ENCODE assay signal across 14 mouse cellular contexts in the genomic region with DNA sequence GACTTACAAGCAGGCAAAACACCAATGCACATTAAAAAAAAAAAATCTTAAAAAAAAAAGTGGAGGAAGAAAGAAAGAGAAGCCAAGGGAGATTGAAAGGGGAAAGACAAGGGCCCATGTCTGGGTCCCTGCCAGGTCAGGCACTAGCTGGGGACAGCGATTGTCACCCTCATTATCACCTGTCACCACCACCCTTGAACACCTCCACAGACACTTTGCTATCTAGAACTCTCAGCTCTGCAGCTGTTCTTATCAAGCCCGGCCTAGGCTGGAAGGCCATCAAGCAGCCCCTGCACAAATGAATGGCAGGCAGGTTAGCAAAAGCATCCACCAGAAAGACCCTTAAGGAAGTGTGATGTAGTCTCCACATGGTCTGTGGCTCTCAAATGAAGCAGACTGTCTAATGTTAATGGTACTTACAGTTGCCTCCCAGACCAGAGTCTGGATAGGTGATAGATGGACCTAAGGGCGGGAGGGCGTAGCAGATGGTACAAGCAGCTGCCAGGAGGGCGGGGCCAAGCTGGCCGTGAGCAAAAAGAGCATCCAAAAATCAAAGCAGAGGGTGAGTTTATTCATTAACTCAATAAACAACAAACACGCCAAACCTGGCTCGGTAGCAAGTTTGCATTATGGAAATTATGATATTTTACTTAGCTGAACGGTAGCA.
A peak's percentile ranks its signal among the peaks of the same experiment; 100 is the strongest.
DNase-seq lines count a peak whose midpoint lies in the region; ATAC-seq lines count a peak whose summit lies in the region.
"Had no signal": no experiment of that assay in that cellular context is flagged by ENCODE, and none has a peak within 500 bp of the region (broad histone marks: within the 10 kb centered on the region; RNA-seq: fewer than 3 reads in every experiment).

No protein-coding gene starts in this region.

- peaks cover 19% of the 10 kb centered on the region for H3K27me3 ChIP-seq in midbrain, embryonic 12.5 days
- no peaks in the 10 kb centered on the region for H3K27me3 ChIP-seq in midbrain, embryonic 16.5 days (ENCODE audit: control insufficient read depth, insufficient read depth, low read depth, low read length)
- H3K27me3 ChIP-seq: hindbrain, embryonic 12.5 days; neural tube, embryonic 13.5 days had no signal

- no peaks in the 10 kb centered on the region for H3K36me3 ChIP-seq in midbrain, embryonic 12.5 days
- no peaks in the 10 kb centered on the region for H3K36me3 ChIP-seq in midbrain, embryonic 16.5 days (ENCODE audit: control insufficient read depth, insufficient read depth, low read length)
- H3K36me3 ChIP-seq: hindbrain, embryonic 12.5 days; midbrain, embryonic 10.5 days; neural tube, embryonic 13.5 days had no signal

- no peak overlapping the region for H3K4me2 ChIP-seq in midbrain, embryonic 12.5 days (replicated peaks)
- no peak overlapping the region for H3K4me2 ChIP-seq in midbrain, embryonic 16.5 days (ENCODE audit: low read length)
- H3K4me2 ChIP-seq: hindbrain, embryonic 12.5 days; lung, embryonic 14.5 days; neural tube, embryonic 13.5 days had no signal

- no peak overlapping the region for H3K27ac ChIP-seq in midbrain, embryonic 12.5 days (replicated peaks)
- H3K27ac ChIP-seq in midbrain, embryonic 16.5 days (ENCODE audit: low read length), result no peak overlapping the region
- H3K27ac ChIP-seq: hindbrain, embryonic 12.5 days; midbrain, embryonic 10.5 days; neural tube, embryonic 13.5 days had no signal

- intact Hi-C loops in heart, postnatal 25 days (cut with DNase I), result no loop called here

- H3K4me1 ChIP-seq in midbrain, embryonic 12.5 days, result no peaks in the 10 kb centered on the region
- H3K4me1 ChIP-seq in midbrain, embryonic 16.5 days (ENCODE audit: control insufficient read depth, insufficient read depth, low read length), result no peaks in the 10 kb centered on the region
- H3K4me1 ChIP-seq: hindbrain, embryonic 12.5 days; neural tube, embryonic 13.5 days had no signal

- WGBS in midbrain, embryonic 12.5 days, result 85% methylated on average over 9 of the region's 9 CpGs
- 84% methylated on average over 9 of the region's 9 CpGs for WGBS in midbrain, embryonic 16.5 days

- H3K4me3 ChIP-seq in midbrain, embryonic 12.5 days, result no peak overlapping the region
- no peak overlapping the region for H3K4me3 ChIP-seq in midbrain, embryonic 16.5 days (ENCODE audit: low read depth, low read length)
- H3K4me3 ChIP-seq: hindbrain, embryonic 12.5 days; midbrain, embryonic 10.5 days; neural tube, embryonic 13.5 days had no signal

- H3K9ac ChIP-seq in midbrain, embryonic 12.5 days (replicated peaks), result 0 out of 2 replicates have a peak overlapping the region, but pooled peaks have one; percentile 15
- H3K9ac ChIP-seq in midbrain, embryonic 16.5 days (ENCODE audit: low read depth, low read length), result no peak overlapping the region
- H3K9ac ChIP-seq: hindbrain, embryonic 12.5 days; lung, embryonic 14.5 days; neural tube, embryonic 13.5 days had no signal

- no peaks in the 10 kb centered on the region for H3K9me3 ChIP-seq in midbrain, embryonic 12.5 days
- no peaks in the 10 kb centered on the region for H3K9me3 ChIP-seq in midbrain, embryonic 16.5 days (replicated peaks; ENCODE audit: control insufficient read depth, low read length, poor library complexity, severe bottlenecking)
- H3K9me3 ChIP-seq: hindbrain, embryonic 12.5 days; midbrain, embryonic 10.5 days; neural tube, embryonic 13.5 days had no signal

- peak; percentile 92 for DNase-seq in heart, adult 11 months
- no peak for DNase-seq in heart, postnatal 25 days (ENCODE audit: low spot score)
- peak; percentile 71 for DNase-seq in heart, postnatal 4 days
- DNase-seq in gastrocnemius, postnatal 4 days (ENCODE audit: low spot score in 2 of 2), result no peak
- DNase-seq in adrenal gland, postnatal 14 days, result no peak
- DNase-seq in lung, postnatal 36 days, result no peak
- DNase-seq: embryo, embryonic 11 days; lung, embryonic 14.5 days; retina, postnatal 1 day had no signal

- ATAC-seq in midbrain, embryonic 12.5 days (ENCODE audit: low FRiP score, low read depth), result no peak
- ATAC-seq in midbrain, embryonic 16.5 days, result no peak

Comparison
In these comparisons a context has a peak if more than half of its experiments do, and no peak if none do; other contexts are left out.
1. DNase-seq: peak in heart, adult 11 months (single experiment) and heart, postnatal 4 days (single experiment); none in heart, postnatal 25 days (single experiment), gastrocnemius, postnatal 4 days (0 of 2), adrenal gland, postnatal 14 days (single experiment) and lung, postnatal 36 days (single experiment).